Mouse (Mus musculus): Measurements from ENCODE around the gene Plxna3.
"Not testable (repeated sequence)": the region's sequence is repeated elsewhere in the genome, so short reads cannot be mapped to it uniquely, and the experiment has no call there.

The Plxna3 gene

GRCm38 (mm10) chrX:74328725-74329161, at the start of gene Plxna3:
Plxna3 (plus strand) TSS chrX:74329066.
- peak; percentile 78 to 81 for DNase-seq

- no peak for DNase-seq
Observed at GRCm38 (mm10) chrX:74281041-74281731, 47.7 kb upstream of the Plxna3 start.

- DNase-seq: peak; percentile 86 to 93
Observed at GRCm38 (mm10) chrX:74281732-74282394, 47.0 kb upstream of the Plxna3 start, which contains the start of the genes Taz and Dnase1l1. Taz (plus strand) TSS chrX:74281912. Dnase1l1 (minus strand) TSS chrX:74282337.

GRCm38 (mm10) chrX:74282395-74283091, 46.3 kb upstream of the Plxna3 start:
- DNase-seq: peak; percentile 91

- no peak for DNase-seq
Observed at GRCm38 (mm10) chrX:74283092-74283437, 45.8 kb upstream of the Plxna3 start.

- no peak for DNase-seq
Observed at GRCm38 (mm10) chrX:74293431-74293830, 35.4 kb upstream of the Plxna3 start.

GRCm38 (mm10) chrX:74296538-74297448, 32.1 kb upstream of the Plxna3 start, which contains the start of gene Atp6ap1:
Atp6ap1 (plus strand) TSS chrX:74297097.
- DNase-seq: peak; percentile 95 to 96

GRCm38 (mm10) chrX:74298348-74298747, 30.5 kb upstream of the Plxna3 start:
- no peak for DNase-seq

GRCm38 (mm10) chrX:74299721-74300120, 29.1 kb upstream of the Plxna3 start:
- DNase-seq: no peak

GRCm38 (mm10) chrX:74304867-74305700, 23.8 kb upstream of the Plxna3 start, which contains the start of gene Gdi1:
Gdi1 (plus strand) TSS chrX:74304998.
- DNase-seq: peak; percentile 81 to 84

- DNase-seq: peak; percentile 89 to 93
Observed at GRCm38 (mm10) chrX:74312540-74313464, 16.1 kb upstream of the Plxna3 start, which contains the start of gene Fam50a. Fam50a (plus strand) TSS chrX:74313033.

GRCm38 (mm10) chrX:74329215-74329671, 377 bp downstream of the Plxna3 start:
- DNase-seq: no peak

- no peak for DNase-seq
Observed at GRCm38 (mm10) chrX:74330166-74330930, 1.5 kb downstream of the Plxna3 start.

GRCm38 (mm10) chrX:74352645-74353466, 24.0 kb downstream of the Plxna3 start:
- no peak for DNase-seq

GRCm38 (mm10) chrX:74353467-74353770, 24.6 kb downstream of the Plxna3 start, which contains the start of gene Lage3:
Lage3 (minus strand) TSS chrX:74353618.
- peak; percentile 86 to 89 for DNase-seq

GRCm38 (mm10) chrX:74357069-74357468, 28.2 kb downstream of the Plxna3 start:
- DNase-seq: not testable (repeated sequence)

- DNase-seq: no peak
Observed at GRCm38 (mm10) chrX:74359171-74359570, 30.3 kb downstream of the Plxna3 start.

GRCm38 (mm10) chrX:74367512-74367911, 38.6 kb downstream of the Plxna3 start:
- no peak for DNase-seq

All from lung, postnatal 4 days (tissue).